Mouse (Mus musculus) lung, adult 2 months (tissue): Measurements from ENCODE around the gene Trim60.
"Not testable (repeated sequence)": the region's sequence is repeated elsewhere in the genome, so short reads cannot be mapped to it uniquely, and the experiment has no call there.

Experiments
- CTCF ChIP-seq: fragments of 200-500 bp; IDR thresholded peaks from 2 replicates; pipeline ENCODE4 v1.5.1; 2011; ENCODE audit warnings: mild to moderate bottlenecking, low read length, control low read depth; ENCODE audit not compliant: insufficient read depth
- POLR2A ChIP-seq: fragments of 200-500 bp; IDR thresholded peaks from 2 replicates; pipeline ENCODE4 v1.6.1; 2011; ENCODE audit warnings: low read depth, mild to moderate bottlenecking, control low read depth, low read length, borderline replicate concordance; ENCODE audit errors: extremely low read depth

DNA sequence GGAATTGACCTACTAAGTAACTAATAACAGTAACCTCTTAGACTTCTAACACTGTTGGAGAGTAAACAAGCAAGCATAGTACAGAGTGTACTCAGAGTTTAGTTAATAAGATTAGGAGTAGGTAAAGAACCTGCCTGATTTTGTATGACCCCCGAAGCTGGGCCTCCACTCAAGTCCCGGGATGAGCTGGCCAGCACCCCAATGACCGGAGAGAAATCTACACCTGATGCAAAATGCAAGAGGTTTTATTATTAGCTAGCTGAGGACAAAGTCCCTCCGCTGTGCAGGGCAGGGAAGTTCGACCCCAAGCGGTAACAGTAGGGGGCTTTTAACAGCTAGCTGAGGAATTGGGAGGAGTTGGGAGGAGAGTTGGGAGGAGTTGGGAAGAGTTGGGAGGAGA, 10.8 kb downstream of the Trim60 start:
- not testable (repeated sequence) for TF ChIP-seq POLR2A, CTCF
